Mouse (Mus musculus) kidney, adult 2 months (tissue): ENCODE measurements around the gene Actl10. TPM values are rescaled to one million over a fixed set of nuclear protein-coding genes. Genes with fewer than 3 reads are reported as not detected.

Experiments
- DNase-seq: peaks from one replicate; pipeline ENCODE4 v3.0.0; 2021
- H3K27ac ChIP-seq: fragments of 200-500 bp; 2 replicates; pipeline ENCODE4 v1.5.1; 2012; ENCODE audit warnings: low read depth, low read length, control low read depth, inconsistent platforms; ENCODE audit not compliant: insufficient read depth
- H3K27me3 ChIP-seq: fragments of 200-500 bp; replicated peaks from 2 replicates; pipeline ENCODE4 v1.6.1; 2012; ENCODE audit warnings: mild to moderate bottlenecking, moderate library complexity, low read length, inconsistent platforms; ENCODE audit not compliant: control insufficient read depth, insufficient read depth
- H3K36me3 ChIP-seq: fragments of 200-500 bp; 2 replicates; pipeline ENCODE4 v1.6.1; 2012; ENCODE audit warnings: mild to moderate bottlenecking, moderate library complexity, low read length, inconsistent platforms; ENCODE audit not compliant: control insufficient read depth, insufficient read depth
- H3K4me1 ChIP-seq: fragments of 200-500 bp; 2 replicates; pipeline ENCODE4 v1.6.1; 2011; ENCODE audit warnings: low read length; ENCODE audit not compliant: control insufficient read depth, insufficient read depth
- H3K4me3 ChIP-seq: fragments of 200-500 bp; 2 replicates; pipeline ENCODE4 v1.5.1; 2011; ENCODE audit warnings: mild to moderate bottlenecking, low read depth, low read length, control low read depth; ENCODE audit not compliant: insufficient read depth
- CTCF ChIP-seq: fragments of 200-500 bp; conservative IDR thresholded peaks from 2 replicates; pipeline ENCODE4 v1.5.1; 2011; ENCODE audit warnings: low read depth, mild to moderate bottlenecking, control low read depth, low read length, moderate library complexity, mixed read lengths; ENCODE audit not compliant: insufficient read depth, insufficient read length
- POLR2A ChIP-seq: fragments of 200-500 bp; IDR thresholded peaks from one replicate; pipeline ENCODE4 v1.6.1; 2011; ENCODE audit warnings: low read depth, low read length, control low read depth
- WGBS: fragments of 180-500 bp; shearing (Covaris S2); methylation state at CpG from one replicate; pipeline ENCODE4 v1.1.7; 2018; 5-methylcytosine and 5-hydroxymethylcytosine counted together
- polyA plus RNA-seq: library from polyadenylated mRNA; depleted of rRNA; stranded (reverse); fragments of >200 nt; gene quantifications from 2 replicates; pipeline ENCODE4 v1.2.3, GENCODE M21; 2012; rRNA removed

The Actl10 gene
- polyA plus RNA-seq = 0.05 TPM in 1 of 2 replicates, not detected in the other

GRCm38 (mm10) chr2:154551476-154551875 is at the start of gene Actl10:
TSS of gene Actl10 (plus strand) at chr2:154551776.
- TF ChIP-seq CTCF (no peak), POLR2A (no peak)
- Histone ChIP-seq H3K27ac (no peak within 1 kb of the TSS), H3K36me3 (no peaks in the 10 kb centered on the region), H3K4me3 (peak within 1 kb of the TSS; percentile 11; the same call in 1 of the 2 replicates), H3K4me1 (no peaks in the 10 kb centered on the region), H3K27me3 (no peaks in the 10 kb centered on the region)
- 85% methylated on average over 4 of the region's 4 CpGs for WGBS
- DNase-seq = no peak

DNA sequence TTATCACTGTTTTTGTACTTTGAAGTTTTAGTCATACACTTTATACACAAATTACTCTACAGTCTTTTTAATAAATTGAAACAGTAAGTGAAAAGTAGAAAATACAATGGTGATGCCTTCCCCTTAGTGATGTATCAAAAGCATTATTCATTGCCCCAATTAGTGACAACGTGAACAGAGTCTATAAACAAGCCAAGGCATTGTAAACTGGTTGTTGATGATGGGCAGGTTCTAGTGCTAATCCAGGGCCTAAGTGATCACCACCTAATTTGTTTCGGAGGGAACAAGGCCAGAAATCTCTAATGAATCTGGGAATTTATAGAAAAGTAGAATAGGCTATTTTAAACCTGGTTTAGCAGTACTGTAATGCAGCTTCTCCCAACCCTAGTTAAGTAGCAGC is 44.5 kb upstream of the Actl10 start:
- no peak for DNase-seq
- no peaks in the 10 kb centered on the region for H3K27me3 ChIP-seq
- H3K36me3 ChIP-seq = peaks cover 3% of the 10 kb centered on the region; the same call in 1 of the 2 replicates
- WGBS = 69% methylated on average over 2 of the region's 2 CpGs
- H3K4me1 ChIP-seq = peaks cover 3% of the 10 kb centered on the region; the same call in 1 of the 2 replicates
- H3K27ac ChIP-seq = no peak overlapping the region
- no peak overlapping the region for H3K4me3 ChIP-seq
- no peak for TF ChIP-seq POLR2A
- no peak for TF ChIP-seq CTCF

DNA sequence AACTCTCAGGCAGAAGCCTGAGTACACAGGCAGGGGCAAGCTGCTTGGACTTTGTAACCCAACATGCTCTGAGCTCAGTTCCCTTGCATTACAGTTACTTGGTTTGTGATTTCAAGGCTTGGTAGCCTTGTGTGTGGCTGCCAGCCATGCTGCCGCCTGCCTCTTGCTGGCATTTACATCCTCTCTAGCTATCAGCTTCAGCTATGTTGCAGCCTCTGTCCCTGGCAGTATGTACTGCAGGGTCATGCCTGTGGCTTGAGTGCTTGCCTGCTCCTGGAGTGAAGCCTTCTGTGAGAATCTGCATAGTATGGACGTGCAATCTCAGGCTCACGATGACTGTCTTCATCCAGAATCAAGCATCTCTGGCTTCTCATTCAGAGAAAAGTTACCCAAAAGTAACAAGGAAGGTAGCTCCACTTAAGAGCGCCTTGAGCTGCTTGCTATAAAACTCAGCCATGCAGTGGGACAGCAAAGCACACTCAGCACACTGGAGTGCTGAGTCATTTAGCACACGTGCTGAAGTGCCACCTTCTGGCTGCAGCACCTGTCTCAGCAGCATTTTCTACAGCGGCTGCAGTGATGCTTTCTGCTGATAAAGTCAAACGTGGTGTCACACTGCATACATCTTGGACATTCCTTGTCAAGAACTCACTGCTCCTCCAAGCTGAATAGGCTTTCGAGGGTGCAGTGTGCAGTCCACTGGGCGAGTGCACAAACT is 43.9 kb upstream of the Actl10 start:
- H3K4me3 ChIP-seq = no peak overlapping the region
- H3K27me3 ChIP-seq = no peaks in the 10 kb centered on the region
- peaks cover 3% of the 10 kb centered on the region; the same call in 1 of the 2 replicates for H3K4me1 ChIP-seq
- TF ChIP-seq CTCF (peak; percentile 63), POLR2A (no peak)
- DNase-seq = peak; percentile 52
- 48% methylated on average over 9 of the region's 9 CpGs for WGBS
- peaks cover 3% of the 10 kb centered on the region; the same call in 1 of the 2 replicates for H3K36me3 ChIP-seq
- H3K27ac ChIP-seq = no peak overlapping the region

GRCm38 (mm10) chr2:154508450-154508849 is 43.1 kb upstream of the Actl10 start:
- DNase-seq = no peak

GRCm38 (mm10) chr2:154510141-154510540 is 41.4 kb upstream of the Actl10 start:
- Histone ChIP-seq H3K27me3 (no peaks in the 10 kb centered on the region), H3K36me3 (peaks cover 3% of the 10 kb centered on the region; the same call in 1 of the 2 replicates), H3K4me3 (no peak overlapping the region), H3K4me1 (peaks cover 3% of the 10 kb centered on the region; the same call in 1 of the 2 replicates), H3K27ac (no peak overlapping the region)
- no peak for TF ChIP-seq CTCF
- TF ChIP-seq POLR2A = no peak
- no peak for DNase-seq
- WGBS = 85% methylated on average over 3 of the region's 3 CpGs

More at GRCm38 (mm10) chr2:154508450-154508849, 43.1 kb upstream of the Actl10 start:
- no peak overlapping the region for H3K27ac ChIP-seq
- H3K36me3 ChIP-seq = peaks cover 3% of the 10 kb centered on the region; the same call in 1 of the 2 replicates
- WGBS = 86% methylated on average over 4 of the region's 4 CpGs
- no peak overlapping the region for H3K4me3 ChIP-seq
- H3K4me1 ChIP-seq = peaks cover 3% of the 10 kb centered on the region; the same call in 1 of the 2 replicates
- H3K27me3 ChIP-seq = no peaks in the 10 kb centered on the region
- no peak for TF ChIP-seq CTCF

DNA sequence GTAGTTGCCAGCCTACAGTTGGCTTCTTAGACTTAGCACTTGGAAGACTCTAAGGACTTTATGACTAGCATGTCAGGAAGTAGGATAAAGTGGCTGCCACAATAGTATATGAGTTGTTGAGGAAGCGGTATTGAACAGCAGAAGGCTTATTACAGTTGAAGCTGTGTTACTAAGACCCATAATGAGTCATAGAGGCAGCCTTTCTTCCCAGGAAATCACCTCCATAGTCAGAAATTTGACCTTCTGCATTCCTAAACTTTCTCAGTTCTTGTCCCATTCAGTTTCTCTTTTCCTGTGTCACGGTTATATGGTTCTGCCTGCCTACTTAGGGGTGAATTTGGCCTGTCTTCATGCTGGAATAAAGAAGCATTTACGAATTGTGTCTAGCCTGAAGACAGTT is 34.6 kb upstream of the Actl10 start:
- TF ChIP-seq CTCF (no peak), POLR2A (no peak)
- H3K27me3 ChIP-seq = no peaks in the 10 kb centered on the region
- H3K4me3 ChIP-seq = no peak overlapping the region
- peaks cover 3% of the 10 kb centered on the region for H3K36me3 ChIP-seq
- DNase-seq = no peak
- 62% methylated on average over 3 of the region's 3 CpGs for WGBS
- peak overlapping the region; percentile 31; the same call in 1 of the 2 replicates for H3K27ac ChIP-seq
- peaks cover 3% of the 10 kb centered on the region; the same call in 1 of the 2 replicates for H3K4me1 ChIP-seq

GRCm38 (mm10) chr2:154517424-154517823 is 34.2 kb upstream of the Actl10 start:
- DNase-seq = no peak
- Histone ChIP-seq H3K4me1 (peaks cover 3% of the 10 kb centered on the region; the same call in 1 of the 2 replicates), H3K4me3 (no peak overlapping the region), H3K36me3 (peaks cover 5% of the 10 kb centered on the region), H3K27me3 (no peaks in the 10 kb centered on the region), H3K27ac (no peak overlapping the region; the same call in 1 of the 2 replicates)
- WGBS = 95% methylated on average over 5 of the region's 5 CpGs
- no peak for TF ChIP-seq CTCF
- no peak for TF ChIP-seq POLR2A
